Mouse (Mus musculus) C2C12 (cell line): ENCODE data around the gene Usp36. TPM values are rescaled to one million over a fixed set of nuclear protein-coding genes. Genes with fewer than 3 reads are reported as not detected.

ENCODE experiments used
- H3K27me3 ChIP-seq: one replicate; pipeline ENCODE4 v1.6.1; 2011; ENCODE audit not compliant: control insufficient read depth, insufficient read depth, insufficient read length
- H3K36me3 ChIP-seq: one replicate; pipeline ENCODE4 v1.6.1; 2011; ENCODE audit not compliant: control insufficient read depth, insufficient read depth
- H3K4me3 ChIP-seq: one replicate; pipeline ENCODE4 v1.5.1; 2011; ENCODE audit warnings: mild to moderate bottlenecking, control low read depth; ENCODE audit not compliant: poor library complexity, insufficient read depth, severe bottlenecking
- H3K79me2 ChIP-seq: one replicate; pipeline ENCODE4 v1.6.1; 2011; ENCODE audit not compliant: control insufficient read depth, insufficient read depth
- H3K79me3 ChIP-seq: one replicate; pipeline ENCODE4 v1.6.1; 2011; ENCODE audit warnings: low read depth, control low read depth
- H3ac ChIP-seq: one replicate; pipeline ENCODE3; 2011; ENCODE audit warnings: low read depth; ENCODE audit not compliant: control insufficient read depth, insufficient read length
- CEBPB ChIP-seq: IDR thresholded peaks from one replicate; pipeline ENCODE4 v1.6.1; 2011; ENCODE audit warnings: low read depth, mild to moderate bottlenecking, control low read depth, moderate library complexity
- CTCF ChIP-seq: IDR thresholded peaks from one replicate; pipeline ENCODE4 v1.5.1; 2011; ENCODE audit not compliant: control insufficient read depth, insufficient read depth, insufficient read length
- FOSL1 ChIP-seq: IDR thresholded peaks from one replicate; pipeline ENCODE4 v1.8.0; 2011; ENCODE audit warnings: mild to moderate bottlenecking, low read length; ENCODE audit not compliant: poor library complexity, insufficient read depth, severe bottlenecking
- MAX ChIP-seq: IDR thresholded peaks from one replicate; pipeline ENCODE4 v1.6.1; 2011; ENCODE audit warnings: mild to moderate bottlenecking, control low read depth
- MYOD1 ChIP-seq: IDR thresholded peaks from one replicate; pipeline ENCODE4 v1.6.1; 2011; ENCODE audit warnings: low read depth; ENCODE audit not compliant: control insufficient read depth, insufficient read length
- MYOG ChIP-seq: IDR thresholded peaks from one replicate; pipeline ENCODE4 v1.6.1; 2011; ENCODE audit not compliant: control insufficient read depth, insufficient read length; ENCODE audit errors: extremely low read depth
- USF1 ChIP-seq: IDR thresholded peaks from one replicate; pipeline ENCODE4 v1.6.1; 2011; ENCODE audit warnings: low read depth, mild to moderate bottlenecking, control low read depth, moderate library complexity
- polyA plus RNA-seq: library from polyadenylated mRNA; unstranded; fragments of >200 nt; fragmentation: generic; extraction: Trizol; gene quantifications from one replicate; pipeline ENCODE4 v1.2.1, GENCODE M21; 2012; ENCODE audit warnings: missing spikeins

Gene Usp36
- polyA plus RNA-seq, 1 experiment: 14.8 TPM

DNA sequence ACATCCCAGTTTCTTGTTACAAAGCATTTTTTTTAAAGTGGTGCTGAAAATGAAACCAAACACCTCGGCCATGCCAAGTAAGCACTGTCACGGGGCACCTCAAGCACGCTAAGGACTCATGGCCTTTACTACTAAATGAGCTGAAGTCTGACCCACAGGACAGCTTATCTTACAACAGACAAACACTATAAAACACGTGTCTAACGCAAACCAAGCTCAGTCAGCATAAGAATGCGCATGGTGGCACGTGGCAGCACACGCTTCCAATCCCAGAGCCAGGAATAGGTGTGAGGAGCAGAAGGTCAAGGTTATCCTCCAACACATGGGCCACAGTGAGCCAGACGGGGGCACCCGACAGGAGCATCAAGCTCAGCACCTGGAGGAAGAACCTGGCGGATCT, 24.4 kb downstream of the Usp36 start:
- H3ac ChIP-seq: no peak overlapping the region
- H3K27me3 ChIP-seq: no peaks in the 10 kb centered on the region
- peaks cover 16% of the 10 kb centered on the region for H3K79me2 ChIP-seq
- peaks cover 2% of the 10 kb centered on the region for H3K79me3 ChIP-seq
- no peak overlapping the region for H3K4me3 ChIP-seq
- TF ChIP-seq MYOG: no peak
- peaks cover 97% of the 10 kb centered on the region for H3K36me3 ChIP-seq

DNA sequence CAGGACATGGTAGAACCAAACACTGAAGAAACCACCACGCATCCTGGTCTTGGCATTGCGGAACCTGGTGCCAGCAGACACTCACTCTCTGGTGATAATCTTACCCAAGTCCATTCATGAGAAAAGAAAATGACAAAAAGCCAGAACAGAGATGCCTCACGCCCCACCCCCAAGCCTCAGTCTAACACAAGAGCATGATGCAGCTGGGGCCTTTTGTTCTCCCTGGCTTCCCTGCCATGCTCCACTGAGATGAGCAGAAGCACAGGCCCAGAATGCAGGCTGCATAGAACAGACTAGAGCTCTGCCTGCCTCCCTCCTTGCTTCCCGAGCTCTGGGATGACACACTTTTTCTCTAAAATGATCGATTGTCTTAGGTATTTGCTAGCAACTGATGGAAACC, 26.9 kb downstream of the Usp36 start:
- H3K27me3 ChIP-seq: no peaks in the 10 kb centered on the region
- no peak overlapping the region for H3ac ChIP-seq
- no peak overlapping the region for H3K4me3 ChIP-seq
- no peak for TF ChIP-seq FOSL1
- TF ChIP-seq CEBPB: no peak
- TF ChIP-seq CTCF: no peak
- TF ChIP-seq MYOD1: no peak
- no peak for TF ChIP-seq MYOG
- TF ChIP-seq MAX: no peak
- peaks cover 2% of the 10 kb centered on the region for H3K79me3 ChIP-seq
- peaks cover 98% of the 10 kb centered on the region for H3K36me3 ChIP-seq
- peaks cover 16% of the 10 kb centered on the region for H3K79me2 ChIP-seq

DNA sequence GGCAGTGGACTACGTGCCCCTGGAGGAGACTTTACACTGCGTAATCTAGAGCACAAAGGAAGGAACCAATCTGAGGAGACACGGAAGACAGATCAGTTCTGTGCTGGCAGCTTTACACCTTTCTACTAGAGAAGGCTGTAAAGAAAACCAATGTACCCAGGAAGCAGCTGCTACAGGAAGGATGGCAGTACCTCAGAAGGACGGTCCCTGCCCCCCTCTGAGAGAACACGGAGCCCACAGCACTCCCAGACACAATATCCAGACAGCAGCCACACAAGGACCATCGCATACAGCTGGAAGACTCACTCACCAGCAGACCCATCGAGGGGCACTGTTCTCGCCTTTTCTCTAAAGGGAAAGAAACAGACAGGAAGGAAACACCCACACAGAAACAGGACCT, 30.0 kb downstream of the Usp36 start:
- no peak overlapping the region for H3K4me3 ChIP-seq
- H3K79me3 ChIP-seq: no peaks in the 10 kb centered on the region
- no peaks in the 10 kb centered on the region for H3K27me3 ChIP-seq
- peaks cover 92% of the 10 kb centered on the region for H3K36me3 ChIP-seq
- TF ChIP-seq MYOD1: no peak
- TF ChIP-seq USF1: no peak
- TF ChIP-seq CEBPB: no peak
- TF ChIP-seq CTCF: no peak
- H3ac ChIP-seq: no peak overlapping the region
- no peaks in the 10 kb centered on the region for H3K79me2 ChIP-seq

DNA sequence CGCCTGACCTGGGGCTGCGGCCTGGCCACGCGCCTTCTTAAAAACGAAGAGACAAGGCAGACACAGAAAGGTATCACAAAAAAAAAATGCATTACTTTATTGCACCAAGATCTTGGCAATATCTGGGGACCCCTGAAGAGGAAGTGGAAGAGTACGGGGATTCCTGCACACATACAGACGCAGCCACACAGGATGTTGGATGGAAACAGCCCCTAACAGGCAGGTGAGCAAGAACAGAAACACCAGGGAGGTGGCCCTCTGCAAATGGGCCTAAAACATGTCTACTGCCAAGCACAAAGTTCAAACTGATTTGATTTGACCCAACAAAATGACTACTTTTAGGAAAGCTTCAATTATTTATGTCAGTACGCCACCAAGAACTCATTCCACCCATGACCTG, 30.5 kb downstream of the Usp36 start:
- H3K4me3 ChIP-seq: no peak overlapping the region
- H3K79me3 ChIP-seq: no peaks in the 10 kb centered on the region
- H3K79me2 ChIP-seq: no peaks in the 10 kb centered on the region
- TF ChIP-seq MAX (no peak), MYOD1 (no peak), FOSL1 (no peak), USF1 (no peak), CEBPB (no peak), MYOG (no peak), CTCF (no peak)
- no peaks in the 10 kb centered on the region for H3K27me3 ChIP-seq
- peaks cover 87% of the 10 kb centered on the region for H3K36me3 ChIP-seq
- H3ac ChIP-seq: no peak overlapping the region

DNA sequence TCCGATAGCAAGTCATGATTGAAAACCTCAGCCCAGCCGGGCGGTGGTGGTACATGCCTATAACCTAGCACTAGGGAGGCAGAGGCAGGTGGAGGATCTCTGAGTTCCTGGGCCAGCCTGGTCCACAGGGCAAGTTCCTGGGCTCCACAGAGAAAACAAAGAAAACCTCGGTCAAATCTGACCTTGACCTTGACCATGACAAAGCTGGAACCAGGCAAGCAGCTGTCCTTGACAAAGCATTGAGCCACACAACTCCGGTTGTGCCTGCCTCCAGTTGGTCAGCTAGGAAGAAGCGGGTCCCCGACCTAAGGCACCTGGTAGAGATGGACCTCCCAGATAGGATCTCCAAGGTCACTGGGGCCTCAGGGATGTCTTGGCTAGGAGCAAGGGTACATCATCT, 33.7 kb downstream of the Usp36 start:
- H3K27me3 ChIP-seq: no peaks in the 10 kb centered on the region
- no peak overlapping the region for H3ac ChIP-seq
- H3K36me3 ChIP-seq: peaks cover 55% of the 10 kb centered on the region
- H3K79me2 ChIP-seq: no peaks in the 10 kb centered on the region
- TF ChIP-seq CTCF (no peak), FOSL1 (no peak), USF1 (no peak), MYOG (no peak), MYOD1 (no peak), CEBPB (no peak), MAX (no peak)
- H3K79me3 ChIP-seq: no peaks in the 10 kb centered on the region
- no peak overlapping the region for H3K4me3 ChIP-seq

DNA sequence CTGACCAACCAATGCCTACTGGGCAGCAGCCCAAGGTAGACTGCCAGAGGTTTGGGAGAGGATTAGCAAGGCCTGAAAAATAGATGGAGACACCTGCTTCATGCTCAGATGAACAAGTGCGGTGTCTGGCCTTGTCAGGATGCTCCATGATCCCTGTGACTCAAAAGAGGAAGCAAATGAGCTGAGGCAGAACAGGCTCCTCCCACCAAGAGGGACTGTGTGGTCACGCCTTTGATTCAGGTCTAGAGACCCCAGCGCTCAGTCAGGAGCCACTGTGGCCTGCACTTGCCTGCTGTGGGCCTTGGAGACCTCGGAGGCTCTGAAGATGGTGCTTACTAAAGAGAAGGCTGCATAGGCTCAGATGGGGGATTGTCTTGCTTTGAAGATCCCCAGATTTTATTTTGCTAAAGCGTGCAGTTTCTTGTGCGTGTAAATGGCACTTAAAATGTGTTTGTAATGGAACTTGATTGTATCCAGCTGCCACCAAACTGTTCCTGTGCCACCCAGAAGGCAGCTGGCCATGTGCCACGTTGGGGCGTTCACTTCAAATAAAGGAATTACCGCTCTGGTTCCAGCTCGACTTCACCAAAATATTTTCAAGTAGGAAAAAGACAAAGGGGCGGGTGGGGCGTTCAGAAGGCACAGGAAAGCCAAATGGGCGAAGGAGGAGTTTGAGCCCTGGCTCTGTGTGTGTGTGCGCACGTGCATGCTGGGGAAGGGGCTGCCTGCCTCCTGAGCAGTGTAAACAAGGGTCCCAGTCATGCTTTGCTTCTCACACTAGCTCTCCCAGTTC, 35.7 kb downstream of the Usp36 start:
- TF ChIP-seq CTCF: no peak
- no peak for TF ChIP-seq MYOD1
- TF ChIP-seq USF1: no peak
- TF ChIP-seq MAX: no peak
- no peak for TF ChIP-seq CEBPB
- TF ChIP-seq MYOG: no peak
- no peak for TF ChIP-seq FOSL1
- H3K36me3 ChIP-seq: peaks cover 35% of the 10 kb centered on the region
- no peak overlapping the region for H3ac ChIP-seq
- no peaks in the 10 kb centered on the region for H3K79me2 ChIP-seq
- no peak overlapping the region for H3K4me3 ChIP-seq
- H3K79me3 ChIP-seq: no peaks in the 10 kb centered on the region
- no peaks in the 10 kb centered on the region for H3K27me3 ChIP-seq
